Mouse (Mus musculus): ENCODE measurements at regions not wholly inside any gene's neighbourhood (a gene's known extent, or its start where the extent isn't known, plus 50 kb on each side); places are given as distances from the start of the nearest gene placed in this dataset.

DNA sequence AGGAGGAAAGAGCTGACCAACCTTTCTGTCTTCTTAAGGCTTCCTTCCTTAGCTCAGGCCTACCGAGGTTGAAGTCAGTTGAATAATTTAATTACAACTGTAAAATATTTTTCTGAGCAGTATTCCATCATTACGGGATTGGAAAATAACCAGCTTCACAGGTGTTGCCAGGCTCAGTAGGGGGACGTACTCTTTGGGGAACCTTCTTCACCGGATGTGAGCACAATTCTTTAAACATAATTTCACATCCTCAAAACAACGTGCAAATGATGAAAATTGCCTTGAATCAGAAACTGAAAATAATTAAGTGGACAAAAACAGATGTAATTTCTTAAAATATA is 515.9 kb downstream of the Tns3 start:
- intact Hi-C loops (cut with DNase I): no loop called here
- no peak overlapping the region for H3K27ac ChIP-seq
- no peak for DNase-seq
- no peak overlapping the region for H3K4me3 ChIP-seq
- no peak for TF ChIP-seq CTCF (IDR thresholded peaks at IDR 0.05)

DNA sequence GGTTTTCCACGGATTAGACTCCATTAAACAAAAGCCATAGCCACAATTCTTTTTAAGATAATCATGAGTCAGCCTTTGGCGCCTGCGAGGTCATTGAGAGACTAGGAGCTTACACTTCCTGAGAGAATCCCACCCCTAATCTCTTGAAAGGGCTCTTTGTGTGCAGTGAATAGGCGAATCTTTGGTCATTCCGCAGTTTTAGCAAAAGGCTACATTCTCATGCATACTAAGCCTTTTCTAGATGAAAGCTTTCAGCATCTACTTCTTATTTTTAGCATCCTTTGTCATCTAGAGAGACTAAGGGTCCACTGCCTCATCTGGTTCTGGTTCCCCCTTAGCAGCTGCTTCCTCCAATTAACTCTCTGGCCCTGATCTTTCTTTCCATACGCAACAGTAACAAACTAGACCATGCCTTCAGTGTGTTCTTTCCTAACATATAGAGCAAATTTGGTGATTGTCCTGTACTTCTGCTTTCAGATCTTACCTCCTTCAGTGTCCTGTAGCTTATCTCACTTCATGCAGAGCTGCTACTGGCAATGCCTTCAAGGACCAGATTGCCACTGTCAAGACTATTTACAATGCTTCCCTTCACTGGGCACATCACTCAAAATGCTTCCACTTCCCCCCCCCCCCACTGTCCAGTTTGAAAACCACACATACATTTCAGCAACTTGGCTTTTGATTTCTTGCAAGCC is 516.4 kb downstream of the Tns3 start:
- intact Hi-C loops (cut with DNase I): no loop called here
- Histone ChIP-seq H3K27ac (no peak overlapping the region), H3K4me3 (no peak overlapping the region)
- no peak for TF ChIP-seq CTCF (IDR thresholded peaks at IDR 0.05)
- no peak for DNase-seq

GRCm38 (mm10) chr11:8137366-8137765 is 527.0 kb downstream of the Tns3 start:
- no peak overlapping the region for H3K27ac ChIP-seq
- no peak for DNase-seq
- no peak overlapping the region for H3K4me3 ChIP-seq
- peak; percentile 56 for TF ChIP-seq CTCF (IDR thresholded peaks at IDR 0.05)
- intact Hi-C loops (cut with DNase I): no loop called here

- TF ChIP-seq CTCF (IDR thresholded peaks at IDR 0.05): no peak
- intact Hi-C loops (cut with DNase I): no loop called here
- no peak for DNase-seq
- no peak overlapping the region for H3K27ac ChIP-seq
- no peak overlapping the region for H3K4me3 ChIP-seq
Measured at GRCm38 (mm10) chr11:8136666-8137065, 527.7 kb downstream of the Tns3 start.

DNA sequence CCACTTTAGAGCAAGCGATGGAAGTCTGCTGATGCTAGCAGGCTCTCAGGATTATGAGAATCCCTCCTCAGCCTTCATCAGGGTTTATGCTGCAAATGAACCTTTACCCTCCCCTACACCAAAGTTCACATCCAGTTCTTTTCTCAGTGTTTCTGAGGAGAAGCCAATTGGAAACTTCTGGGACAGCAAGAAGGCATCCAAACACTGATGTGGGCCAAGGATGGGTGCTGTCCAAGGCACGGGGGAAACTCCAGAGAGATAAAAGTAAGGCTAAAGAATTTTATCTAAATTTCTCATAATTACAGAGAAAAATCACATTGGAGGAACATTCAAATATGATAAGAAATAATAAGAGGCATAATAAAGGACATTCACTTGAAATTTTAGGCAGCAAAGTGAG is 555.0 kb downstream of the Tns3 start:
- intact Hi-C loops (cut with DNase I): no loop called here
- peak; percentile 20 for DNase-seq
- Histone ChIP-seq H3K27ac (no peak overlapping the region), H3K4me3 (no peak overlapping the region)
- no peak for TF ChIP-seq CTCF (IDR thresholded peaks at IDR 0.05)

GRCm38 (mm10) chr11:8101091-8101490 is 563.2 kb downstream of the Tns3 start:
- Histone ChIP-seq H3K27ac (no peak overlapping the region), H3K4me3 (no peak overlapping the region)
- no peak for TF ChIP-seq CTCF (IDR thresholded peaks at IDR 0.05)
- intact Hi-C loops (cut with DNase I): no loop called here
- peak; percentile 16 for DNase-seq

DNA sequence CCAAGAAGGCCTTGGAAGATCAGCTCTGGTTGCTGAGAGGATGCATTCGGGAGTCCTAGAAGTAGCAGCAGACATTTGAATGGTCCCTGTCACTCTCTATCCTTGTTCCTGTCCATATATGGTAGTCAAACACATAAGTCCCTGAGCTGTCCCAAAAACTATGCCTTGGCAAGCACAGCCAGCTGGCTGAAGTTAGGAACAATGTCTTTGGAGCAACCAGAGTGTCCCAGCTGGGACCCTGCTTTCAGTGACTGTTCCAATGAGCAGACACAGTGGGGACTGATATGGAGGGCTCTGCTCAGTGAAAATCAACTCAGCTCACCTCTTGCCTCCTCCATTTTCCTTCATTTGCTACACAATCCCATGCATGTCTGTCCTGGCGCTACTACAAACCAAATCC is 580.0 kb downstream of the Tns3 start:
- Histone ChIP-seq H3K27ac (no peak overlapping the region), H3K4me3 (no peak overlapping the region)
- TF ChIP-seq CTCF (IDR thresholded peaks at IDR 0.05): no peak
- no peak for DNase-seq
- intact Hi-C loops (cut with DNase I): no loop called here

DNA sequence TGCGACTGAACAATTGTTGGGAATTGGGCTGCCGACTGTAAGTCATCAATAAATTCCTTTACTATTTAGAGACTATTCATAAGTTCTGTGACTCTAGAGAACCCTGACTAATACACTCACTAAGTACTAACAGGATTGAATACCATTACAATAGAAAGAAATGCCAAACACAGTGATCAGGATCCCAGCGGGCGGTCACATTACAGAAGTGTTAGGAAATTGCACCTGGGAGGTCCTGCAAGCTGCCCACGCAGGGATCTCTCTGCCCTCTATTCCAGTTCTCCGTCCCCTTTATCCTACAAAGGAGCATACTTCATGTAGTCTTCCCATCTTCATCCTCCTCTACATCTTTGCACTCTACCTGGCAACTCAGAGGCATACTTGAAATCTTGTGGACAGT is 581.5 kb downstream of the Tns3 start:
- TF ChIP-seq CTCF (IDR thresholded peaks at IDR 0.05): no peak
- H3K27ac ChIP-seq: no peak overlapping the region
- intact Hi-C loops (cut with DNase I): no loop called here
- H3K4me3 ChIP-seq: no peak overlapping the region
- DNase-seq: no peak

GRCm38 (mm10) chr11:8073321-8073720 is 591.0 kb downstream of the Tns3 start:
- Histone ChIP-seq H3K4me3 (no peak overlapping the region), H3K27ac (no peak overlapping the region)
- intact Hi-C loops (cut with DNase I): no loop called here
- no peak for TF ChIP-seq CTCF (IDR thresholded peaks at IDR 0.05)
- DNase-seq: no peak

DNA sequence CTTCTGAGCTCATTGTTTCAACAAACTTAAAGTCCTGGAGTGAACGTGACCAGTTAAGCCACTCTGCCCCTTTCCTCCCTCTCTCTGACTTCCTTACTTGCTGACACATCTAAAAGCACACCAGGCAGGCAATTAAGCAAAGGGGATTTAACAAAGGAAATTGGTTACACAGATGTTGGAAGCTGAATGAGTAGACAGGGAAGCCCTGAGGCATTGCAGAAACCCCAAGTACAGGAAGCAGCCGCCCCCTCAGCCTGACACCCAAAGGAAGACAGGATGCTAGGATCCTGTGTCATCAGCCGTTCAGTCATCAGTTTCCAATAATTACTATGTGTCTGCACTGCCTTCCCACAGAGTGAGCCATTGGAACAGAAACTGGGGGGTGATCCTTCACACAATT is 595.5 kb downstream of the Tns3 start:
- Histone ChIP-seq H3K4me3 (no peak overlapping the region), H3K27ac (no peak overlapping the region)
- intact Hi-C loops (cut with DNase I): no loop called here
- DNase-seq: no peak
- no peak for TF ChIP-seq CTCF (IDR thresholded peaks at IDR 0.05)

- no peak overlapping the region for H3K27ac ChIP-seq
- TF ChIP-seq CTCF (IDR thresholded peaks at IDR 0.05): no peak
- H3K4me3 ChIP-seq: no peak overlapping the region
- intact Hi-C loops (cut with DNase I): no loop called here
- no peak for DNase-seq
Measured at GRCm38 (mm10) chr11:8067330-8067729, 597.0 kb downstream of the Tns3 start.

GRCm38 (mm10) chr11:8065811-8066210 is 598.5 kb downstream of the Tns3 start:
- no peak for DNase-seq
- intact Hi-C loops (cut with DNase I): no loop called here
- TF ChIP-seq CTCF (IDR thresholded peaks at IDR 0.05): no peak
- H3K4me3 ChIP-seq: no peak overlapping the region
- H3K27ac ChIP-seq: no peak overlapping the region

GRCm38 (mm10) chr11:8065086-8065485 is 599.2 kb downstream of the Tns3 start:
- intact Hi-C loops (cut with DNase I): no loop called here
- Histone ChIP-seq H3K27ac (no peak overlapping the region), H3K4me3 (no peak overlapping the region)
- DNase-seq: no peak
- TF ChIP-seq CTCF (IDR thresholded peaks at IDR 0.05): no peak

DNA sequence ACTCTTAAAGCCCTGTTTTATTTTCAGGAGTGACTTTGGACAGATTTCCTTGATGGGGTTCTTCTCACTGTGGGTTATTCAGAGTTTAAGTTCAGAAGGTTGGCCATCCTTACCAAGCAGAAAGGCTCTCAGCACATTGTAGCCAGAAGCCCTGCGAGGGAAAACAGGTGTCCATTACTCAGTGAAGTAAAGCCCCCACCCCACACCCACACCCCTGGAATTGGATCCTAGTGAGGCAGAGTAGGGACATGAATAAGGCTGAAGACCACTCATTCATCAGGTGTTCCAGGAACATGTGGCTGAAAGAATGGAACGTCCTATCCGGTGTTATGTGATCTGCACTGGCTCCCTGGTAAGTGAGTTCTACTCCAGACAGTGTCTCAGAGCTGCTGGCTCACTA is 602.3 kb downstream of the Tns3 start:
- Histone ChIP-seq H3K4me3 (no peak overlapping the region), H3K27ac (no peak overlapping the region)
- DNase-seq: no peak
- intact Hi-C loops (cut with DNase I): no loop called here
- no peak for TF ChIP-seq CTCF (IDR thresholded peaks at IDR 0.05)
